Mouse (Mus musculus) hindbrain, embryonic 13.5 days (tissue): ENCODE data around the gene Rangrf. TPM values are rescaled to one million over a fixed set of nuclear protein-coding genes. Genes with fewer than 3 reads are reported as not detected.
A peak's percentile ranks its signal among the peaks of the same experiment; 100 is the strongest.

Source experiments
- ATAC-seq: fragments of 200-750 bp; cut with Nextera tagmentation; 2 replicates; pipeline ENCODE4 v1.8.0; 2017; ENCODE audit warnings: moderate TSS enrichment; ENCODE audit not compliant: low FRiP score
- H3K27ac ChIP-seq: fragments of 300-500 bp; sonication (generic); 2 replicates; pipeline ENCODE4 v1.5.1; 2015; ENCODE audit warnings: inconsistent platforms, mild to moderate bottlenecking, moderate library complexity
- H3K27me3 ChIP-seq: fragments of 300-500 bp; sonication (generic); 2 replicates; pipeline ENCODE4 v1.6.1; 2015; ENCODE audit warnings: mild to moderate bottlenecking, inconsistent platforms
- H3K36me3 ChIP-seq: fragments of 300-500 bp; sonication (generic); 2 replicates; pipeline ENCODE4 v1.6.1; 2015; ENCODE audit warnings: mild to moderate bottlenecking, inconsistent platforms
- H3K4me1 ChIP-seq: fragments of 300-500 bp; sonication (generic); replicated peaks from 2 replicates; pipeline ENCODE4 v1.6.1; 2015; ENCODE audit warnings: inconsistent platforms
- H3K4me2 ChIP-seq: fragments of 300-500 bp; sonication (generic); 2 replicates; pipeline ENCODE4 v1.6.1; 2015; ENCODE audit warnings: inconsistent platforms, mild to moderate bottlenecking, moderate library complexity
- H3K4me3 ChIP-seq: fragments of 300-500 bp; sonication (generic); 2 replicates; pipeline ENCODE4 v1.5.1; 2015; ENCODE audit warnings: mild to moderate bottlenecking, inconsistent platforms
- H3K9ac ChIP-seq: fragments of 300-500 bp; sonication (generic); 2 replicates; pipeline ENCODE4 v1.6.1; 2015; ENCODE audit warnings: mild to moderate bottlenecking, inconsistent platforms
- H3K9me3 ChIP-seq: fragments of 300-500 bp; sonication (generic); 2 replicates; pipeline ENCODE4 v1.6.1; 2016; ENCODE audit warnings: inconsistent platforms
- WGBS: fragments of 180-500 bp; shearing (Covaris S2); methylation state at CpG from one replicate; pipeline ENCODE4 v1.1.7; 2015; 5-methylcytosine and 5-hydroxymethylcytosine counted together
- polyA plus RNA-seq: library from polyadenylated mRNA; unstranded; fragments of >200 nt; fragmentation: Nextera tagmentation; extraction: Ambion mirVana; gene quantifications from 2 replicates; pipeline ENCODE4 v1.2.1, GENCODE M21; 2015

The Rangrf gene
- polyA plus RNA-seq, 1 experiment from 2014 or later: 26.7 TPM

- Histone ChIP-seq H3K36me3 (no peaks in the 10 kb centered on the region), H3K27me3 (peaks cover 62% of the 10 kb centered on the region), H3K4me3 (0 out of 2 replicates have a peak overlapping the region, but pooled peaks have one; percentile 12), H3K27ac (no peak overlapping the region), H3K4me1 (peaks cover 11% of the 10 kb centered on the region), H3K4me2 (no peak overlapping the region), H3K9me3 (no peaks in the 10 kb centered on the region), H3K9ac (no peak overlapping the region)
- WGBS: 33% methylated on average over 13 of the region's 13 CpGs
- ATAC-seq: no peak
These were observed 18.3 kb downstream of the Rangrf start for GRCm38 (mm10) chr11:68956697-68957096.

GRCm38 (mm10) chr11:68956107-68956506 is 18.9 kb downstream of the Rangrf start:
- Histone ChIP-seq H3K4me3 (no peak overlapping the region), H3K27ac (no peak overlapping the region), H3K4me2 (peak overlapping the region; percentile 11; the same call in 1 of the 2 replicates), H3K27me3 (peaks cover 68% of the 10 kb centered on the region), H3K9ac (no peak overlapping the region), H3K36me3 (no peaks in the 10 kb centered on the region), H3K4me1 (peaks cover 11% of the 10 kb centered on the region), H3K9me3 (no peaks in the 10 kb centered on the region)
- WGBS: 53% methylated on average over 3 of the region's 3 CpGs
- no peak for ATAC-seq

GRCm38 (mm10) chr11:68955473-68955872 is 19.5 kb downstream of the Rangrf start:
- no peak for ATAC-seq
- Histone ChIP-seq H3K4me1 (peaks cover 11% of the 10 kb centered on the region), H3K9ac (no peak overlapping the region), H3K36me3 (no peaks in the 10 kb centered on the region), H3K9me3 (no peaks in the 10 kb centered on the region), H3K27me3 (peaks cover 72% of the 10 kb centered on the region), H3K4me3 (no peak overlapping the region), H3K27ac (no peak overlapping the region), H3K4me2 (peak overlapping the region; percentile 56)
- 70% methylated on average over 5 of the region's 5 CpGs for WGBS

GRCm38 (mm10) chr11:68954408-68954807 is 20.6 kb downstream of the Rangrf start:
- Histone ChIP-seq H3K4me3 (peak overlapping the region; percentile 35), H3K36me3 (no peaks in the 10 kb centered on the region), H3K27me3 (peaks cover 76% of the 10 kb centered on the region), H3K9me3 (no peaks in the 10 kb centered on the region), H3K9ac (peak overlapping the region; percentile 66), H3K27ac (no peak overlapping the region), H3K4me1 (peaks cover 11% of the 10 kb centered on the region), H3K4me2 (peak overlapping the region; percentile 56)
- ATAC-seq: no peak
- WGBS: 3% methylated on average over 17 of the region's 17 CpGs

GRCm38 (mm10) chr11:68953903-68954302 is 21.1 kb downstream of the Rangrf start:
- WGBS: 5% methylated on average over 13 of the region's 13 CpGs
- Histone ChIP-seq H3K27ac (no peak overlapping the region), H3K27me3 (peaks cover 77% of the 10 kb centered on the region), H3K9me3 (no peaks in the 10 kb centered on the region), H3K4me1 (peaks cover 11% of the 10 kb centered on the region), H3K36me3 (no peaks in the 10 kb centered on the region), H3K9ac (no peak overlapping the region), H3K4me2 (peak overlapping the region; percentile 56), H3K4me3 (no peak overlapping the region)
- no peak for ATAC-seq

GRCm38 (mm10) chr11:68947542-68947993 is 27.4 kb downstream of the Rangrf start:
- 13% methylated on average over 12 of the region's 12 CpGs for WGBS
- H3K4me1 ChIP-seq: peaks cover 10% of the 10 kb centered on the region
- H3K27ac ChIP-seq: peak overlapping the region; percentile 89
- peak overlapping the region; percentile 54 for H3K4me2 ChIP-seq
- ATAC-seq: peak; percentile 88
- peaks cover 9% of the 10 kb centered on the region; the same call in 1 of the 2 replicates for H3K36me3 ChIP-seq
- peak overlapping the region; percentile 71 for H3K9ac ChIP-seq
- H3K4me3 ChIP-seq: peak overlapping the region; percentile 46
- H3K9me3 ChIP-seq: no peaks in the 10 kb centered on the region
- peaks cover 33% of the 10 kb centered on the region for H3K27me3 ChIP-seq

GRCm38 (mm10) chr11:68946806-68947440 is 28.1 kb downstream of the Rangrf start:
- peak; percentile 72 for ATAC-seq
- Histone ChIP-seq H3K9me3 (no peaks in the 10 kb centered on the region), H3K4me1 (peaks cover 10% of the 10 kb centered on the region), H3K36me3 (peaks cover 9% of the 10 kb centered on the region; the same call in 1 of the 2 replicates), H3K4me3 (peak overlapping the region; percentile 46), H3K9ac (peak overlapping the region; percentile 75), H3K27ac (peak overlapping the region; percentile 89), H3K27me3 (peaks cover 31% of the 10 kb centered on the region), H3K4me2 (peak overlapping the region; percentile 54)
- WGBS: 6% methylated on average over 14 of the region's 16 CpGs

GRCm38 (mm10) chr11:68946001-68946400 is 29.0 kb downstream of the Rangrf start:
- 89% methylated on average over 4 of the region's 4 CpGs for WGBS
- H3K27me3 ChIP-seq: peaks cover 22% of the 10 kb centered on the region; the same call in 1 of the 2 replicates

GRCm38 (mm10) chr11:68945245-68945644 is 29.7 kb downstream of the Rangrf start:
- 80% methylated on average over 2 of the region's 2 CpGs for WGBS
- Histone ChIP-seq H3K27me3 (0 out of 2 replicates have a peak, but pooled peaks cover 19% of the 10 kb centered on the region), H3K4me3 (no peak overlapping the region), H3K9ac (no peak overlapping the region), H3K9me3 (no peaks in the 10 kb centered on the region), H3K4me1 (peaks cover 21% of the 10 kb centered on the region), H3K36me3 (peaks cover 9% of the 10 kb centered on the region; the same call in 1 of the 2 replicates), H3K4me2 (no peak overlapping the region), H3K27ac (no peak overlapping the region)
- no peak for ATAC-seq

More at GRCm38 (mm10) chr11:68946001-68946400, 29.0 kb downstream of the Rangrf start:
- Histone ChIP-seq H3K4me1 (peaks cover 13% of the 10 kb centered on the region), H3K36me3 (peaks cover 9% of the 10 kb centered on the region; the same call in 1 of the 2 replicates), H3K9me3 (no peaks in the 10 kb centered on the region), H3K9ac (no peak overlapping the region), H3K27ac (no peak overlapping the region), H3K4me2 (peak overlapping the region; percentile 54), H3K4me3 (peak overlapping the region; percentile 46)
- ATAC-seq: no peak

- H3K36me3 ChIP-seq: peaks cover 9% of the 10 kb centered on the region; the same call in 1 of the 2 replicates
- H3K4me3 ChIP-seq: no peak overlapping the region
- H3K9me3 ChIP-seq: no peaks in the 10 kb centered on the region
- ATAC-seq: no peak
- 0 out of 2 replicates have a peak, but pooled peaks cover 10% of the 10 kb centered on the region for H3K27me3 ChIP-seq
- H3K27ac ChIP-seq: no peak overlapping the region
- no peak overlapping the region for H3K9ac ChIP-seq
- H3K4me2 ChIP-seq: no peak overlapping the region
- 93% methylated on average over 8 of the region's 8 CpGs for WGBS
- H3K4me1 ChIP-seq: peaks cover 21% of the 10 kb centered on the region
These were observed 32.3 kb downstream of the Rangrf start for GRCm38 (mm10) chr11:68942731-68943130.

GRCm38 (mm10) chr11:68940516-68940915 is 34.5 kb downstream of the Rangrf start:
- Histone ChIP-seq H3K4me2 (peak overlapping the region; percentile 76), H3K9me3 (no peaks in the 10 kb centered on the region), H3K27me3 (no peaks in the 10 kb centered on the region), H3K4me1 (peaks cover 17% of the 10 kb centered on the region), H3K27ac (peak overlapping the region; percentile 86), H3K9ac (peak overlapping the region; percentile 73), H3K4me3 (peak overlapping the region; percentile 51), H3K36me3 (peaks cover 9% of the 10 kb centered on the region; the same call in 1 of the 2 replicates)
- 55% methylated on average over 4 of the region's 4 CpGs for WGBS
- ATAC-seq: no peak

- no peaks in the 10 kb centered on the region for H3K9me3 ChIP-seq
- ATAC-seq: peak; percentile 99
- peak overlapping the region; percentile 51 for H3K4me3 ChIP-seq
- peaks cover 6% of the 10 kb centered on the region; the same call in 1 of the 2 replicates for H3K36me3 ChIP-seq
- peak overlapping the region; percentile 86 for H3K27ac ChIP-seq
- H3K4me1 ChIP-seq: peaks cover 14% of the 10 kb centered on the region
- H3K4me2 ChIP-seq: peak overlapping the region; percentile 76
- H3K9ac ChIP-seq: peak overlapping the region; percentile 73
- WGBS: 3% methylated on average over 16 of the region's 16 CpGs
- no peaks in the 10 kb centered on the region for H3K27me3 ChIP-seq
These were observed 35.3 kb downstream of the Rangrf start for GRCm38 (mm10) chr11:68939451-68940304.
